Mouse (Mus musculus) lung, postnatal 0 days (tissue): Measurements from ENCODE around the gene Gm20425. TPM values are rescaled to one million over a fixed set of nuclear protein-coding genes. Genes with fewer than 3 reads are reported as not detected.

ENCODE experiments used
- ATAC-seq: fragments of 200-750 bp; cut with Nextera tagmentation; 2 replicates; pipeline ENCODE4 v1.8.0; 2017; ENCODE audit warnings: moderate library complexity
- DNase-seq: peaks from one replicate; pipeline ENCODE4 v3.0.0-alpha.2; 2016; ENCODE audit warnings: low spot score
- H3K27ac ChIP-seq: fragments of 300-500 bp; sonication (generic); 2 replicates; pipeline ENCODE4 v1.5.1; 2014; ENCODE audit warnings: antibody characterized with exemption, mild to moderate bottlenecking, low read length, mixed read lengths
- H3K27me3 ChIP-seq: fragments of 300-500 bp; sonication (generic); replicated peaks from 2 replicates; pipeline ENCODE4 v1.6.1; 2014; ENCODE audit warnings: low read length, mixed read lengths; ENCODE audit not compliant: insufficient read depth
- H3K36me3 ChIP-seq: fragments of 300-500 bp; sonication (generic); 2 replicates; pipeline ENCODE4 v1.6.1; 2014; ENCODE audit warnings: low read length, mixed read lengths; ENCODE audit not compliant: insufficient read depth
- H3K4me1 ChIP-seq: fragments of 300-500 bp; sonication (generic); 2 replicates; pipeline ENCODE4 v1.6.1; 2014; ENCODE audit warnings: antibody characterized with exemption, low read depth, low read length, mixed read lengths; ENCODE audit not compliant: insufficient read depth
- H3K4me2 ChIP-seq: fragments of 300-500 bp; sonication (generic); replicated peaks from 2 replicates; pipeline ENCODE4 v1.6.1; 2014; ENCODE audit warnings: low read depth, mild to moderate bottlenecking, low read length, moderate library complexity, mixed read lengths
- H3K4me3 ChIP-seq: fragments of 300-500 bp; sonication (generic); 2 replicates; pipeline ENCODE4 v1.5.1; 2014; ENCODE audit warnings: low read depth, low read length
- H3K9ac ChIP-seq: fragments of 300-500 bp; sonication (generic); replicated peaks from 2 replicates; pipeline ENCODE4 v1.6.1; 2014; ENCODE audit warnings: low read depth, mild to moderate bottlenecking
- H3K9me3 ChIP-seq: fragments of 300-500 bp; sonication (generic); 2 replicates; pipeline ENCODE4 v1.6.1; 2016; ENCODE audit warnings: low read length, mixed read lengths
- CTCF ChIP-seq: IDR thresholded peaks from 2 replicates; pipeline ENCODE4 v1.5.1; 2016; ENCODE audit warnings: antibody characterized with exemption, mild to moderate bottlenecking
- EP300 ChIP-seq: IDR thresholded peaks from 2 replicates; pipeline ENCODE4 v1.6.1; 2016; ENCODE audit warnings: antibody characterized with exemption, mild to moderate bottlenecking, control low read depth
- WGBS: fragments of 180-500 bp; shearing (Covaris S2); extraction: QIAGEN DNeasy Blood & Tissue Kit; methylation state at CpG from one replicate; pipeline ENCODE4 v1.1.7; 2014; 5-methylcytosine and 5-hydroxymethylcytosine counted together
- polyA plus RNA-seq: library from polyadenylated mRNA; unstranded; fragments of >200 nt; fragmentation: Nextera tagmentation; extraction: Ambion mirVana; gene quantifications from 2 replicates; pipeline ENCODE4 v1.2.1, GENCODE M21; 2015

Gene Gm20425
- polyA plus RNA-seq, 1 experiment from 2014 or later: 7.3 TPM

DNA sequence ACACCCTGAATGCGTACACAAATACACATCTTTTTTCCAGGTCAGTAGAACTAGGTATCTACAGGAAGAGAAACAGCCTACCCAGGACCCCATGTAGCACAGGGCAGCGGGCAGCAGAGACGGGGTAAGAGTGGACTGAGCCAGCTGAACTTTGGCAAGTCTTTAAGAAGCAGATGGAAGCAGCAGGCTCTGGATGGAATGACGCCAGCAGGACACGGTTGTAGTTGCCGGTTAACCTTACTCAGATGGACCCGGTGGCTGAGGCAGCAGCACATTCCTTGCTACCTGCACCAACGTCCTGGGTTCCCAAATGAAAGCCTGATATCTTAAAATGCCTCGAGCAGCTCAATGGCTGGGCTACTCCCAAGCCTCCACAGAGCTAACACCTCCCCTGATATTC lies 43.4 kb downstream of the Gm20425 start:
- 47% methylated on average over 9 of the region's 9 CpGs for WGBS
- TF ChIP-seq EP300: no peak
- no peak for TF ChIP-seq CTCF
- Histone ChIP-seq H3K4me3 (no peak overlapping the region), H3K9ac (no peak overlapping the region), H3K27me3 (no peaks in the 10 kb centered on the region), H3K4me1 (no peaks in the 10 kb centered on the region), H3K9me3 (no peaks in the 10 kb centered on the region), H3K27ac (no peak overlapping the region), H3K4me2 (no peak overlapping the region), H3K36me3 (peaks cover 7% of the 10 kb centered on the region; the same call in 1 of the 2 replicates)
- peak; percentile 15 for DNase-seq
- ATAC-seq: 0 out of 2 replicates have a peak, but pooled peaks have one; percentile 4

DNA sequence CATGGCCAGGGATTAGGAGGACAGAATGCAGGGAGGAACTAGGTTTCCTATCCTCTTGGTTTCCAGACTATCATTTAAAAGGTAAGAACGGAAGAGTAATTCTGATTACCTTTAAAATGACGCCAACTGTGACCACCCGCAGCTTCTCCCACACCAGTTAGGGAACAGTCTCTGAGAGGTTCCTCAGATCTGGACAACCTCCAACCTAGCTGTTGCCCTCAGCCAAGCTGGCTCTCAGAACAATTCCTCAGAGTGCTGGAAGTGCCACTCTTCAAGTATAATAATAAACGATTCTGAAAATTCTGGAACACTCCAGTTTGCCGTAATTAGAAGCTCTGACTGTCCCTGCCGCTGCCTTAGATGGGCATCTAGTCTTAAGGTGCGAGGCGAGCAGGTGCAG lies 44.2 kb downstream of the Gm20425 start:
- TF ChIP-seq CTCF: no peak
- TF ChIP-seq EP300: no peak
- H3K27ac ChIP-seq: peak overlapping the region; percentile 9; the same call in 1 of the 2 replicates
- no peak overlapping the region for H3K9ac ChIP-seq
- H3K4me2 ChIP-seq: 0 out of 2 replicates have a peak overlapping the region, but pooled peaks have one; percentile 8
- ATAC-seq (peak; percentile 54), DNase-seq (peak; percentile 63)
- 63% methylated on average over 8 of the region's 8 CpGs for WGBS
- H3K4me1 ChIP-seq: peaks cover under 1% of the 10 kb centered on the region; the same call in 1 of the 2 replicates
- H3K36me3 ChIP-seq: peaks cover 7% of the 10 kb centered on the region; the same call in 1 of the 2 replicates
- no peak overlapping the region for H3K4me3 ChIP-seq
- H3K9me3 ChIP-seq: no peaks in the 10 kb centered on the region
- H3K27me3 ChIP-seq: no peaks in the 10 kb centered on the region

DNA sequence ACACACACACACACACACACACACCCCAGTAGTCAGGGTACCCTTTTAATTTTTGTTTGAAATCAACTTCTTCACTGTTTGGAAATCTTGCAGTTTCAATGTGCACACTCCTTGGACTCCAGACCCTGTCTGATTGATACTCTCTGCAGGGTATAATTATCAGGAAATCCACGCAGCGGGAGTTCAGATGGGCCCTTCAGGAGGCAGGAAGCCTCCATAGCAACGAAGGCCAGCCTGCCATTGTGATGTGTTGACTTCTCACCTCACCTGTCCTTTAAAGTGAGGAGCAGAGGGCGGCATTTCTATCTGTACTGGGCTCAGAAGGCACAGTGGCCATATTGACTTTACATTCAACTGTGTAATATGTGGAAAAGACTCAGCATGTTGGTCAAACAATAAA lies 45.3 kb downstream of the Gm20425 start:
- ATAC-seq (no peak), DNase-seq (no peak)
- Histone ChIP-seq H3K36me3 (peaks cover 7% of the 10 kb centered on the region; the same call in 1 of the 2 replicates), H3K4me1 (peaks cover 9% of the 10 kb centered on the region), H3K27ac (no peak overlapping the region), H3K27me3 (no peaks in the 10 kb centered on the region), H3K9ac (no peak overlapping the region), H3K4me2 (no peak overlapping the region), H3K9me3 (no peaks in the 10 kb centered on the region), H3K4me3 (no peak overlapping the region)
- TF ChIP-seq EP300 (no peak), CTCF (no peak)
- WGBS: 58% methylated on average over 4 of the region's 4 CpGs

DNA sequence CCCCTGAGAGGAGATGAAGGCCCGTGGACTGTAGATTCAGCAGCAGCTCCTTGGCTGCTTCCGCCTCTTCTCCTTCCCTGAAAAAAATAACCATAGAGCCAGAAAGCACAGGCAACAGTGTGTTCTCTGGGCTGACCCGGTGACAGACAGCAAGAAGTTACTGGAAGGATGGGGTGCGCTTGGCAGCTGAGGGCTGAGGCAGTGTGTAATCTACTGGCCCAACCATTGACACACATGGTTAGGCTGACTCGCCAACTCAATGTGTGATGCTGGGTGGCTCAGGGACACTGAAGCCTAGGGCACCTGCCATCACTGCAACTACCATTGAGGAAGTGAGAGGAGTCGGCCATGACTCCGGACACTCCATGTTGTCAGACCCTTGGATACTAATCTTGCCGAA lies 48.2 kb downstream of the Gm20425 start:
- Histone ChIP-seq H3K4me3 (no peak overlapping the region), H3K36me3 (no peaks in the 10 kb centered on the region), H3K27ac (no peak overlapping the region), H3K27me3 (no peaks in the 10 kb centered on the region), H3K4me2 (no peak overlapping the region), H3K9ac (no peak overlapping the region), H3K9me3 (no peaks in the 10 kb centered on the region), H3K4me1 (peaks cover 9% of the 10 kb centered on the region)
- ATAC-seq (no peak), DNase-seq (no peak)
- WGBS: 84% methylated on average over 8 of the region's 8 CpGs
- no peak for TF ChIP-seq EP300
- TF ChIP-seq CTCF: no peak

DNA sequence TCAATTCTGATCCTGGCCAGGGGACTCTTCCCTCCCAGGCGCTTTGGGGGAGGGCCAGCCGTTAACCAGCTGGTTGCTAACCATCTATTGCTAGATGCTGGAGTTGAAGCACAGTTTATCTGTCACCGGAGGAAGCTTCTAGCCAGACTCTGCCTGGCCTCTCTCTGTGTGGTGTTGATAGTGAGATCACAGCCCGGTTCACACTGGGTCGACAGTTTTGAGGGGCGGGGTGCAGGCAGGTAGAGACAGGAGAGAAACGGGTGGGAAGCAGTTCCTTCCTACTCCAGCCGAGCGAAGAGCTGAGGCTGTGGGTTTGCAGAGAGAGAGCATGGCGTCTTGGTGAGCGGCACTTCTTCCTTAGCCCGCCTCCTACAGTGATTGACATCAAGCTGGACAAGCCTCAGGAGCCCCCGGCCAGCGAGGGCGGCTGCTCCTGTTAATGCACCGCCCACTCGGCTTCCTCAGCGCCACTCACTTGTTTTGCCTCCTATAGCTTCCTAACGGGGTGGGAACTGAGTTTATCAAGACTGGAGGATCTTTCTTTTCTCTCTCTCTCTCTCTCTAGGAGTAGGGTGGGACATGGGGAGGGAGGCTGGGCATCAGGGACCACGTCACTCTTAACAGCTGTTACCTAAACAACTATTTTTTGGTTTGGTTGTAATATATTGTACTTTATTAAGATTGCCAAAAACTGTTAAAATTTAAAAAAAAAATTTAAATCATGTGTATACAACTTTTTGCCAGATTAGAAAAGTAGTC lies 49.1 kb downstream of the Gm20425 start:
- Histone ChIP-seq H3K27ac (no peak overlapping the region), H3K4me3 (peak overlapping the region; percentile 39), H3K27me3 (no peaks in the 10 kb centered on the region), H3K9me3 (no peaks in the 10 kb centered on the region), H3K36me3 (no peaks in the 10 kb centered on the region), H3K9ac (peak overlapping the region; percentile 41), H3K4me2 (peak overlapping the region; percentile 68), H3K4me1 (peaks cover 9% of the 10 kb centered on the region)
- peak; percentile 94 for ATAC-seq
- peak; percentile 96 for DNase-seq
- TF ChIP-seq CTCF (no peak), EP300 (no peak)
- WGBS: 2% methylated on average over 20 of the region's 20 CpGs

DNA sequence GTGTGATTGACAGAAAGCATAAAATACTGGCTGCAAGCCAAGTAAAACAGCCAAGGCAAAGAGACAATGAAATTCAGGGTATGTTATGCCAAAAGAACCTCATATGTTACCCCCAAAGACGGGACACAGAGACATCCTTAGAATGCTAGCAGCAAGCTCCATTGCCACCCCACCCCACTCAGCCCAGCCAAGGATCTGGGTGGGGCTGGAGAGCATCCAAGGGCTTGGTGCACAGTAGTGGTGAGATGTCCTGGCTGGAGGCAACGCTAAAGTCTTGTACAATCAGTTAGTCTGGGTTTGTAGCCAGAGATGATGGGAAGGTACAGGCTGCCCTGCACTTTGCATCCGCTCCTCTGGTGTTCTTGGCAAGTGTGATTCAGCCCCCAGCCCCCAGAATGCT lies 49.8 kb downstream of the Gm20425 start:
- no peak for TF ChIP-seq EP300
- TF ChIP-seq CTCF: no peak
- ATAC-seq (peak; percentile 40), DNase-seq (peak; percentile 61)
- Histone ChIP-seq H3K27ac (no peak overlapping the region), H3K9me3 (no peaks in the 10 kb centered on the region), H3K27me3 (no peaks in the 10 kb centered on the region), H3K36me3 (no peaks in the 10 kb centered on the region), H3K4me2 (peak overlapping the region; percentile 68), H3K4me3 (peak overlapping the region; percentile 39; the same call in 1 of the 2 replicates), H3K9ac (peak overlapping the region; percentile 41; the same call in 1 of the 2 replicates), H3K4me1 (peaks cover 9% of the 10 kb centered on the region)
- WGBS: 22% methylated on average over 3 of the region's 3 CpGs
